Mouse (Mus musculus) 416B (cell line): ENCODE results near the gene Map2k5.

Experiments used
- DNase-seq: peaks from one replicate; pipeline ENCODE4 v3.0.0; 2011; ENCODE audit warnings: low read depth

The Map2k5 gene

GRCm38 (mm10) chr9:63377270-63378142 lies at the start of gene Map2k5:
Gene Map2k5 (minus strand): TSS chr9:63377902.
- DNase-seq, result peak; percentile 91

GRCm38 (mm10) chr9:63421096-63421736 lies 43.5 kb upstream of the Map2k5 start:
- peak; percentile 60 for DNase-seq

- no peak for DNase-seq
Measured at GRCm38 (mm10) chr9:63420396-63420795, 42.7 kb upstream of the Map2k5 start.

- DNase-seq, result no peak
Measured at GRCm38 (mm10) chr9:63400176-63400575, 22.5 kb upstream of the Map2k5 start.

GRCm38 (mm10) chr9:63399463-63399815 lies 21.7 kb upstream of the Map2k5 start:
- DNase-seq, result no peak

GRCm38 (mm10) chr9:63398611-63399462 lies 21.1 kb upstream of the Map2k5 start, which contains the start of gene 2300009A05Rik:
Gene 2300009A05Rik (minus strand): TSS chr9:63399246.
- peak; percentile 92 for DNase-seq

- DNase-seq, result no peak
Measured at GRCm38 (mm10) chr9:63395612-63396011, 17.9 kb upstream of the Map2k5 start.

- no peak for DNase-seq
Measured at GRCm38 (mm10) chr9:63391307-63391706, 13.6 kb upstream of the Map2k5 start.

GRCm38 (mm10) chr9:63382761-63383160 lies 5.1 kb upstream of the Map2k5 start:
- DNase-seq, result no peak

GRCm38 (mm10) chr9:63380326-63380725 lies 2.6 kb upstream of the Map2k5 start:
- no peak for DNase-seq

GRCm38 (mm10) chr9:63378174-63378573 lies 472 bp upstream of the Map2k5 start:
- DNase-seq, result no peak

- DNase-seq, result no peak
Measured at GRCm38 (mm10) chr9:63373315-63373714, 4.4 kb downstream of the Map2k5 start.

- no peak for DNase-seq
Measured at GRCm38 (mm10) chr9:63372541-63372940, 5.2 kb downstream of the Map2k5 start.

- DNase-seq, result no peak
Measured at GRCm38 (mm10) chr9:63360410-63360809, 17.3 kb downstream of the Map2k5 start.

GRCm38 (mm10) chr9:63359016-63359415 lies 18.7 kb downstream of the Map2k5 start:
- DNase-seq, result no peak

GRCm38 (mm10) chr9:63356721-63357120 lies 21.0 kb downstream of the Map2k5 start:
- peak; percentile 58 for DNase-seq

- no peak for DNase-seq
Measured at GRCm38 (mm10) chr9:63356278-63356677, 21.4 kb downstream of the Map2k5 start.

- no peak for DNase-seq
Measured at GRCm38 (mm10) chr9:63354168-63354567, 23.5 kb downstream of the Map2k5 start.

GRCm38 (mm10) chr9:63350030-63350429 lies 27.7 kb downstream of the Map2k5 start:
- no peak for DNase-seq

- no peak for DNase-seq
Measured at GRCm38 (mm10) chr9:63349241-63349640, 28.5 kb downstream of the Map2k5 start.

- DNase-seq, result no peak
Measured at GRCm38 (mm10) chr9:63348146-63348545, 29.6 kb downstream of the Map2k5 start.

- no peak for DNase-seq
Measured at GRCm38 (mm10) chr9:63346029-63346428, 31.7 kb downstream of the Map2k5 start.
